Mouse (Mus musculus) brown adipose tissue, adult 24 weeks (tissue): ENCODE results near the gene Slc22a21. TPM values are rescaled to one million over a fixed set of nuclear protein-coding genes. Genes with fewer than 3 reads are reported as not detected.
"Not testable (repeated sequence)": the region's sequence is repeated elsewhere in the genome, so short reads cannot be mapped to it uniquely, and the experiment has no call there.

Source experiments
- H3K27ac ChIP-seq: fragments of 200-500 bp; replicated peaks from 2 replicates; pipeline ENCODE4 v1.5.1; 2012; ENCODE audit warnings: low read depth, mild to moderate bottlenecking, low read length
- H3K4me1 ChIP-seq: fragments of 200-500 bp; 2 replicates; pipeline ENCODE4 v1.6.1; 2012; ENCODE audit warnings: low read length, mixed read lengths; ENCODE audit not compliant: control insufficient read depth, insufficient read depth, insufficient read length
- H3K4me3 ChIP-seq: fragments of 200-500 bp; 2 replicates; pipeline ENCODE4 v1.5.1; 2012; ENCODE audit warnings: low read depth, mild to moderate bottlenecking, low read length, moderate library complexity; ENCODE audit not compliant: insufficient read depth
- polyA plus RNA-seq: library from polyadenylated mRNA; stranded (reverse); fragments of >200 nt; gene quantifications from 2 replicates; pipeline ENCODE4 v1.2.4, GENCODE M21; 2012; ENCODE audit not compliant: missing spikeins, insufficient read depth, insufficient read length

Gene Slc22a21
- polyA plus RNA-seq, 1 experiment: 1.4 TPM

- 0 out of 2 replicates have a peak overlapping the region, but pooled peaks have one; percentile 19 for H3K27ac ChIP-seq
- no peak overlapping the region for H3K4me3 ChIP-seq
- peaks cover 12% of the 10 kb centered on the region for H3K4me1 ChIP-seq
Observed at GRCm38 (mm10) chr11:54006901-54007300, 26.8 kb upstream of the Slc22a21 start.

- peaks cover 12% of the 10 kb centered on the region for H3K4me1 ChIP-seq
- not testable (repeated sequence) for H3K4me3 ChIP-seq, H3K27ac ChIP-seq
Observed at GRCm38 (mm10) chr11:54006362-54006761, 26.2 kb upstream of the Slc22a21 start.

GRCm38 (mm10) chr11:54004734-54005133 lies 24.6 kb upstream of the Slc22a21 start:
- H3K4me1 ChIP-seq: peaks cover 12% of the 10 kb centered on the region
- H3K4me3 ChIP-seq: no peak overlapping the region
- no peak overlapping the region for H3K27ac ChIP-seq

- peaks cover 12% of the 10 kb centered on the region for H3K4me1 ChIP-seq
- H3K27ac ChIP-seq: no peak overlapping the region
- H3K4me3 ChIP-seq: no peak overlapping the region
Observed at GRCm38 (mm10) chr11:54004221-54004620, 24.1 kb upstream of the Slc22a21 start.

GRCm38 (mm10) chr11:54002761-54003717 lies 22.9 kb upstream of the Slc22a21 start:
- H3K4me1 ChIP-seq, H3K27ac ChIP-seq: not testable (repeated sequence)

GRCm38 (mm10) chr11:54002147-54002760 lies 22.1 kb upstream of the Slc22a21 start:
- Histone ChIP-seq H3K4me1 (peaks cover 3% of the 10 kb centered on the region), H3K27ac (no peak overlapping the region), H3K4me3 (no peak overlapping the region)

More at GRCm38 (mm10) chr11:54002761-54003717, 22.9 kb upstream of the Slc22a21 start:
- not testable (repeated sequence) for H3K4me3 ChIP-seq

- no peak overlapping the region for H3K4me3 ChIP-seq
- H3K27ac ChIP-seq: no peak overlapping the region
- no peaks in the 10 kb centered on the region for H3K4me1 ChIP-seq
Observed at GRCm38 (mm10) chr11:53997661-53998060, 17.5 kb upstream of the Slc22a21 start.

- H3K4me1 ChIP-seq: no peaks in the 10 kb centered on the region
- H3K27ac ChIP-seq: no peak overlapping the region
- H3K4me3 ChIP-seq: no peak overlapping the region
Observed at GRCm38 (mm10) chr11:53992264-53992663, 12.1 kb upstream of the Slc22a21 start.

- H3K4me3 ChIP-seq: no peak overlapping the region
- H3K27ac ChIP-seq: no peak overlapping the region
- H3K4me1 ChIP-seq: no peaks in the 10 kb centered on the region
Observed at GRCm38 (mm10) chr11:53989232-53989631, 9.1 kb upstream of the Slc22a21 start.

GRCm38 (mm10) chr11:53988081-53988480 lies 7.9 kb upstream of the Slc22a21 start:
- Histone ChIP-seq H3K4me3 (no peak overlapping the region), H3K4me1 (no peaks in the 10 kb centered on the region), H3K27ac (no peak overlapping the region)

- H3K4me3 ChIP-seq: no peak overlapping the region
- H3K27ac ChIP-seq: no peak overlapping the region
- H3K4me1 ChIP-seq: no peaks in the 10 kb centered on the region
Observed at GRCm38 (mm10) chr11:53981396-53981795, 1.3 kb upstream of the Slc22a21 start.

- H3K4me3 ChIP-seq: peak overlapping the region; percentile 71
- H3K27ac ChIP-seq, H3K4me1 ChIP-seq: not testable (repeated sequence)
Observed at GRCm38 (mm10) chr11:53979456-53979787, 710 bp downstream of the Slc22a21 start.

- Histone ChIP-seq H3K27ac (no peak overlapping the region), H3K4me1 (no peaks in the 10 kb centered on the region), H3K4me3 (no peak overlapping the region)
Observed at GRCm38 (mm10) chr11:53977672-53978071, 2.5 kb downstream of the Slc22a21 start.

GRCm38 (mm10) chr11:53975559-53975958 lies 4.6 kb downstream of the Slc22a21 start:
- Histone ChIP-seq H3K4me1 (no peaks in the 10 kb centered on the region), H3K27ac (no peak overlapping the region)

GRCm38 (mm10) chr11:53958984-53959383 lies 21.1 kb downstream of the Slc22a21 start:
- Histone ChIP-seq H3K4me3 (no peak overlapping the region), H3K27ac (no peak overlapping the region), H3K4me1 (no peaks in the 10 kb centered on the region)

More at GRCm38 (mm10) chr11:53975559-53975958, 4.6 kb downstream of the Slc22a21 start:
- H3K4me3 ChIP-seq: no peak overlapping the region
